Mouse (Mus musculus) embryonic facial prominence, embryonic 11.5 days (tissue): Measurements from ENCODE around the gene Eps8l3. TPM values are rescaled to one million over a fixed set of nuclear protein-coding genes. Genes with fewer than 3 reads are reported as not detected.

Experiments
- polyA plus RNA-seq: library from polyadenylated mRNA; unstranded; fragments of >200 nt; fragmentation: Nextera tagmentation; extraction: Ambion mirVana; gene quantifications from 2 replicates; pipeline ENCODE4 v1.2.1, GENCODE M21; 2014

Eps8l3 gene
- polyA plus RNA-seq, 1 experiment from 2014 or later, result not detected

Other genes starting within 250 kb of the Eps8l3 start
- not detected in 2 replicates for gene Gm10961, start 245.9 kb upstream of the Eps8l3 start, polyA plus RNA-seq
- 75.0 and 80.1 TPM in 2 replicates for gene Strip1, start 245.5 kb upstream of the Eps8l3 start, polyA plus RNA-seq
- 108 and 122 TPM in 2 replicates for gene Ahcyl1, start 180.7 kb upstream of the Eps8l3 start, polyA plus RNA-seq
- gene Csf1, start 116.8 kb upstream of the Eps8l3 start, polyA plus RNA-seq, result 3.6 and 3.9 TPM in 2 replicates
- gene Gstm5, start 18.6 kb downstream of the Eps8l3 start, polyA plus RNA-seq, result 272 and 278 TPM in 2 replicates
- gene Gstm7, start 54.6 kb downstream of the Eps8l3 start, polyA plus RNA-seq, result 42.0 and 47.1 TPM in 2 replicates
- gene Gstm6, start 66.5 kb downstream of the Eps8l3 start, polyA plus RNA-seq, result 11.7 and 12.6 TPM in 2 replicates
- not detected in 2 replicates for gene Gstm3, start 92.1 kb downstream of the Eps8l3 start, polyA plus RNA-seq
- 29.7 TPM in 2 replicates for gene Gstm2, start 109.2 kb downstream of the Eps8l3 start, polyA plus RNA-seq
- 33.9 and 36.6 TPM in 2 replicates for gene Gstm1, start 140.7 kb downstream of the Eps8l3 start, polyA plus RNA-seq
- 14.6 and 15.9 TPM in 2 replicates for gene Gstm4, start 167.7 kb downstream of the Eps8l3 start, polyA plus RNA-seq
- gene Ampd2, start 209.4 kb downstream of the Eps8l3 start, polyA plus RNA-seq, result 30.3 and 31.3 TPM in 2 replicates
- 0.63 and 0.93 TPM in 2 replicates for gene Gnat2, start 215.6 kb downstream of the Eps8l3 start, polyA plus RNA-seq